Mouse (Mus musculus): Measurements from ENCODE around the gene Bach1. TPM values are rescaled to one million over a fixed set of nuclear protein-coding genes. Genes with fewer than 3 reads are reported as not detected.

The Bach1 gene
- 10 to 100 TPM; 29.4 to 30.9 TPM for total RNA-seq (2021)
- long read RNA-seq, experiment 1, partial matches to known transcripts, result 0 of 2 reads
- long read RNA-seq, experiment 1, other reads (novel, unspliced or antisense), result 2 of 2 reads
- long read RNA-seq, experiment 2, full-length matches to known transcripts, result 9 of 22 reads
- long read RNA-seq, experiment 2, partial matches to known transcripts, result 4 of 22 reads
- long read RNA-seq, experiment 2, other reads (novel, unspliced or antisense), result 9 of 22 reads

- peak; percentile 93 for DNase-seq (ENCODE audit: low spot score in 2 of 2)
Measured at GRCm38 (mm10) chr16:87698692-87699305, at the start of gene Bach1. TSS of gene Bach1 (plus strand) at chr16:87698945.

- DNase-seq (ENCODE audit: low spot score in 2 of 2), result no peak
Measured at GRCm38 (mm10) chr16:87652344-87652743, 46.4 kb upstream of the Bach1 start.

- DNase-seq (ENCODE audit: low spot score in 2 of 2), result no peak
Measured at GRCm38 (mm10) chr16:87652924-87653323, 45.8 kb upstream of the Bach1 start.

DNA sequence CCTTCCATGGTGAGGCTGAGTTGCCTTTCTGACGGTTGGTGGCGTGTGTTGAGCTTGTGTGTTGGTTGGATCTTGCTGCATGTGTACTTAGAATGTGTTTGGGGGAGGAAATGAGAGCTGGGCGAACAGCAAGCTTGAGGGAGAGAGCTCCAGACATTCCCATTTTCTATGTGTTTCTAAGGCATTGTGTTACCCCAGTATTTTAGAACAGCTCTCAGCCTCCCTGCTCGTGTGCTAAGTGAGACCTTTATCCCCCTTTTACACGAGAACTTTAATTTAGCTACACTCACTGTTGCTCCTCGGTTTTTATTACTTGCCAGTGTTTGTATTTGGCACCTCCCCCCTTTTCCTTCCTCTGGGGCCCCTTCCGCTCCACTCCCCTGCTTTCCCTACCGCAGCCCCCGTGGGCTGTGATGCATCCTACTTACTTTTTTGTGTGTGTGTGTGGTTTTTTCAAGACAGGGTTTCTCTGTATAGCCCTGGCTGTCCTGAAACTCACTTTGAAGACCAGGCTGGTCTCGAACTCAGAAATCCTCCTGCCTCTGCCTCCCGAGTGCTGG, 44.6 kb upstream of the Bach1 start:
- DNase-seq (ENCODE audit: low spot score in 2 of 2), result no peak

DNA sequence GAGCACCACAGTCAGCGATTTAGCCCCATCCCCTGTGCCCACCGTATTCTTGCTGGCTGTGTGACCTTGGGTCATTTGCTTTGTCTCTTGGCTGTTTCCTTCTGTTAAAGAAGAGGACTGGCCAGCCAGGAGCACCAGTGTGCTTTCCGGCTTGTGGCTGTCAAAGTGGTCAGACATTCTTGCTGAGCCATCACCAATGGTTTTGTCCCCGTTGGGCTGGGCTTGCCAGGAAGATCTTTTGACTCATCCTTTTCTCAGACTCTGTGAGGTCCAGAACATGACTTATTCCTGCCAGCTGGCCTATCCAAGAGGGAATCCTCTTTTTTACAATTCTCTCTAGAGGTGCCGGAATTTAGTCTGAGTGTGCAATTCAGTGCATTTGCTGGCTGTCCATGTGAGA, 43.7 kb upstream of the Bach1 start:
- no peak for DNase-seq (ENCODE audit: low spot score in 2 of 2)

- DNase-seq (ENCODE audit: low spot score in 2 of 2), result no peak
Measured at GRCm38 (mm10) chr16:87655579-87655978, 43.2 kb upstream of the Bach1 start.

DNA sequence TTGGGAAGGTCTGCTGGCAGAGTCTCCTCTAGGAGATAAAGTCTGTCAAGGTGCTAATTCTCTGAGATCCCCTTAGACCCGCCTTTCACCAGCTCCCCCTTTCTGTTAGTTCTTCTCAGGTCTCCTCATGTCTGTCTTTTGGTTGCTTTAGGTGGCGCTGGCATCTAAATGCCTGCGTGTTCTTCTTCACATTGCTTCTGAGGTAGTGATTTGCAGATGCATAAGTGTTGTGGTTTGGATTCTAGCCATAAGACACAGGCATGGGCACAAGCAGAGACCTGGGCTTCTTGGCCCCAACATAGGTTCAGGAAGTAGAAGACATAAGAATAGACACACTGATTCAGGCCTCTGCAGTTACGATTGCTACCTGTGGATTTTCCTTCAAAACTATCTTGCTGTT, 42.0 kb upstream of the Bach1 start:
- no peak for DNase-seq (ENCODE audit: low spot score in 2 of 2)

- DNase-seq (ENCODE audit: low spot score in 2 of 2), result no peak
Measured at GRCm38 (mm10) chr16:87657291-87657690, 41.5 kb upstream of the Bach1 start.

DNA sequence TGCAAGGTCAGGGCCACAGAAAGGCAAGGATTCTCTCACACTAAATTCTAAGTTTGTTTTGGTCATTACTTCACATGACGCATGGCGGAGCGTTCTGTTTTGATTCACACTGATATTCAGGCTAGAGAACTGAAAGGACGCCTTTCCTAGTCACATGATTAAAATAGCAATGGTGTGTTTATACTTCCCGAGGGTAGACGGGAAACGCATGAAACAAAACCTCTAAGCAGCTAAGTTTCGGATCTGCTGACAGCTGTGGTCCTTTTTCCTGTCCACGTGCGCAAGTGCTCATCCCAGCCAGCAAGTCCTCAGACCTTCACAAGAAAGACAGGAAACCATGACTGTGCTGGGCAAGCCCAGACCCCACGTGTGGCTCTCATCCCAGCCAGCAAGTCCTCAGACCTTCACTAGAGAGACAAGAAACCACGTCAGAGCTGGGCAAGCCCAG, 37.7 kb upstream of the Bach1 start:
- DNase-seq (ENCODE audit: low spot score in 2 of 2), result no peak

DNA sequence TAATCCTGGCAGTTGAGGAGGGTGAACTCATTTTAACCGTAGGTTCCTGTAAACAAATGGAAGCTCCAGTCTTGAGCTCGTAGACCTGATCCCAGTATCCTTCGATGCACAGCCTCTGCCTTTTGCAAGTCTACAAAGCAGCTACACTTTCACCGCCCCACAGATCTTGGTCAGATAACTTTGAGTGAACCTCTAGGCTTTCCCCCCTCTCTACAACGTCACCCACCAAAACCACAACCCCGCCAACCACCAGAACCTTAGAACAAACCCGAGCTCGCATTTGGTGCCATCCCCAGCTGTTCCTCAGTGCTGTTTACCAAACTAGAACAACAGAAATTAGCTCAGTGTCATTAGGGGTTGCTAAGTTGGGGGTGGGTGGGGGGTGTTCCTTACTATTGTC, 37.1 kb upstream of the Bach1 start:
- DNase-seq (ENCODE audit: low spot score in 2 of 2), result no peak

- no peak for DNase-seq (ENCODE audit: low spot score in 2 of 2)
Measured at GRCm38 (mm10) chr16:87662528-87662927, 36.2 kb upstream of the Bach1 start.

GRCm38 (mm10) chr16:87663890-87664289, 34.9 kb upstream of the Bach1 start:
- DNase-seq (ENCODE audit: low spot score in 2 of 2), result no peak

DNA sequence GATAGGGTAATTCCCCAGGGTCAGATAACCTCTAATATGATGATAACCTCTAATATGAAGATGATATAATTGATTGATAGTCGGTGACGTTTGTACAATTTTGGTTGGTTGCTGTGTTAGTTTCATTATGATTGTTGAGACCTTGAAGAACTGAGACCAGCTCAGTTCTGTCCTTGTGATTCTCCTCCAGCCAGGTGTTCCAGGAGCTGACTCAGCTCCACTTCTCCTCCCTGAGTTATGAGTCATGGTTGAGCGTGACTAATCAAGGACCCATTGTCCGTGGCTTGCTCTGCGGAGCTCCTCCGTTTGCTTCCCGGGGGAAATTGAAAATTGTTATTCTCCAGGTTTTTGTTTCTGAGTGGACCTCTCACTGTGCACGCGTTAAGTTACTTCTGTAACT, 33.5 kb upstream of the Bach1 start:
- no peak for DNase-seq (ENCODE audit: low spot score in 2 of 2)

GRCm38 (mm10) chr16:87665752-87666619, 32.8 kb upstream of the Bach1 start:
- no peak for DNase-seq (ENCODE audit: low spot score in 2 of 2)

DNA sequence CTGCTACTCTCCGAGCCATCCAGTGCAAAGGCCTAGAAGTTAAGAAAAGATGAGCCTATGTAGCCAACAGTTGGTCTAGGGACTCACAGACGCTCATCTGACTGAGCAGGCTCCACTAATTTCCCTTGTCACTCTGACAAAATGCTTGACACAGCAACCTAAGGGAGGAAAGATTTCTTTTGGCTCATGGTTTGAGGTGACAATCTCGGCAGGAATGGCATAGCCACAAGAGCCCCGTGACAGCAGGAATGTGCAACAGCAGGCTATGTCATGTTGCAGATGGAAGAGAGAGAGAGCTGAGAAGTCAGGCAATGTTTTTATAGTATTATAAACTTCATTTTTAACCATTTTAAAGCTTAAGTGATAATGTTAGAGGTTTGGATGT, 32.1 kb upstream of the Bach1 start:
- no peak for DNase-seq (ENCODE audit: low spot score in 2 of 2)

GRCm38 (mm10) chr16:87668002-87668401, 30.7 kb upstream of the Bach1 start:
- DNase-seq (ENCODE audit: low spot score in 2 of 2), result no peak

DNA sequence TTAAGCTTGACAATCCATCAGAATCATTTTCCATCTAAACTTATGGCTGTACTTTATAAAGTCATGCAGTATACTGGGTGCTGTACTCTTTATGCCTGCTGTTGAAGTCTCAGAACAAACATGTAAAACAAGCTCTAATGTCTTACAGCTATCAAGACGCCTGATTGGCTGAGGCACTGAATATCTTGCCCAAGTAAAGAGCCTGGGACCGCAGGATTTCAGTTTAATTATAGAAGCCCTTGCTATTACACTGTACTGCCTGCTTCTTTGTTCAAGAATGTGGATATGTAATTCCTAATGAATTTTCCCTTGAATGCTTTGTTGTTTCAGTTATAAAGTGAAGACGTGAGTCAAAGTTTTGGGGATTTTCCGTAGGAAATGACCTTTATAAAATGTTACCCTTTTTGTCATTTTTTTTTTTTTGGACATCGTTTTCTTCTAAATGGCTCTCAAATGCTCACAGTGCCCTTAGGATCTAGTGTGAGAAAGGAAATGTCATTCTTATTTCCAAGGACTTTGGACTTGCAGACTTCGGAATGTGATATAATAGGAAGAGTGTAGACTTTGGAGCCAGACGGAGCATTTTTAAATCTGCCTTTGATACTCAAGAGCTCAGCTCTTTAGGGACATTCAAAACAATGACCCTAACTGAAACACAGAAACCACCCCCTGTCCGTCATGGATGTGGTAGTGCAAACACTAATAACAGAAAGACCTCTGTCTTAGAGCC, 28.5 kb upstream of the Bach1 start:
- DNase-seq (ENCODE audit: low spot score in 2 of 2), result no peak

DNA sequence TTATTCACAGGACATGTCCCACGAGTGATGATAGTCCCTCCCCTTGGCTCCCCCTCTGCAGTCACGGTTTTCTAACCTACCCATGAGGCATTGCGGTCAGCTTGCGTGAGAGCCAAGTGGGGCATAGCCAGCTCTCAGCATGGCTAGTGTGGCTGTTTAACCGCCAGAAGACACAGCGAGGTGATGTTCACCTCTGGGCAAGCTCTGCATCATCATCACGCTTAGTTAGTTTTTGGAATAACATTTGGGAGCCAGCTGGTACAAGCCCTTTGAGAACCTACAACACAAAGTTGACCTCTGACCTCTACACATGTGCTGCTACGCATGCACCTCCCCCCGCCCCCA, 28.0 kb upstream of the Bach1 start:
- DNase-seq (ENCODE audit: low spot score in 2 of 2), result no peak

GRCm38 (mm10) chr16:87671336-87671735, 27.4 kb upstream of the Bach1 start:
- no peak for DNase-seq (ENCODE audit: low spot score in 2 of 2)

GRCm38 (mm10) chr16:87673155-87673554, 25.6 kb upstream of the Bach1 start:
- DNase-seq (ENCODE audit: low spot score in 2 of 2), result no peak

- DNase-seq (ENCODE audit: low spot score in 2 of 2), result no peak
Measured at GRCm38 (mm10) chr16:87676182-87676581, 22.6 kb upstream of the Bach1 start.
